Mouse (Mus musculus) liver (tissue): ENCODE results near the gene Ppm1h.

Experiments used
- DNase-seq: peaks from one replicate; pipeline ENCODE4 v3.0.0-alpha.2; 2020; ENCODE audit warnings: mixed read lengths

Ppm1h gene

GRCm38 (mm10) chr10:122861696-122862385 lies 183.3 kb downstream of the Ppm1h start:
- no peak for DNase-seq

GRCm38 (mm10) chr10:122862386-122863023 lies 183.9 kb downstream of the Ppm1h start:
- DNase-seq: no peak

DNA sequence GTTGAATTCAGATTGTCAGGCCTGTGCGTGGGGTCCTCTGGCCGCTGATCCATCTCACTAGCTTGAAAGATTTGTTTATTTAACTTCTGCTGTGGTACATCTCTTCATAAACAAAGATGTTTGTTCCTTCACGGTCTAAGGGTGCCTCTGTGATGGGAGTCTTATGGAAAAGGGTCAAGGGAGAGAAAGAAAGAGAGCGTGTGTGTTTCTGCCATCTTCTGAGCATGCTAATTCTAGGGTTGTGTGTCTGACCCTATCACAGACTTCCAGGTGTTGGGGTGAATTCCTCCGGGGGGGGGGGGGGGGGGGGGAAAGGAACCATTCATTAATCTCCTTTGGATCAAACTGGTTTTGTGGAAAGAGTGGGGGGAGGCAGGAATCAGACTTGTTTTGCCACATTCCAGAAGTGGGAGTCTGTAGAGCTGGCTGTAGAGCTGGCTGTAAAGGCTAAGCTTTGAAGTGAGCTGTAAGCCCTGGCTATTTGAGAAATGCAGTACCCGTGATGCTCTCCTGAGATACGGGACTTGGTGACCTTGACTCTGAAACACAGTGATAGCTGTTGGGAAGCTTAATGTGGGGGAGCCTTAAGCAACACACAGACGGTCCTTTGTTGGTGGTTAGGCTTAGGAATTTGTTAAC lies 191.4 kb downstream of the Ppm1h start:
- no peak for DNase-seq

GRCm38 (mm10) chr10:122870848-122871494 lies 192.4 kb downstream of the Ppm1h start:
- no peak for DNase-seq

DNA sequence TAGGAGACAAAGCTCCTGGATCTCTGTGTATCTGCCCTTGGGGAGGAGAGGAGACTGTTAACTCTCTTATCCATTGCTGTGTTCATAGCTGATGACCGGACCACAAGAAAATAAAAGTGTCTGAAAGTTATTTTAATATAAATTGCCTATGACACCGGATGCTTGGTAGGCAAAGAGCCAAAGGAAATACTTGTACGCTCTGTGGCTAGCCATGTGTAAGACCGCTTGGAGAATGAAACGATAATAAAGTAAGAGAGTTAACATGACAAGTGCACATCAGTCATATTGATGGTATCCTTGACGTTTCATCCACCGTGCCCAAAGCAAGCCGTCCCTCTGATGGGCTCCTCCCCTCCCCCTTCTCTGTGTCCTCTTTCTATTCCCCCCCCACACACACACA lies 194.2 kb downstream of the Ppm1h start:
- no peak for DNase-seq

DNA sequence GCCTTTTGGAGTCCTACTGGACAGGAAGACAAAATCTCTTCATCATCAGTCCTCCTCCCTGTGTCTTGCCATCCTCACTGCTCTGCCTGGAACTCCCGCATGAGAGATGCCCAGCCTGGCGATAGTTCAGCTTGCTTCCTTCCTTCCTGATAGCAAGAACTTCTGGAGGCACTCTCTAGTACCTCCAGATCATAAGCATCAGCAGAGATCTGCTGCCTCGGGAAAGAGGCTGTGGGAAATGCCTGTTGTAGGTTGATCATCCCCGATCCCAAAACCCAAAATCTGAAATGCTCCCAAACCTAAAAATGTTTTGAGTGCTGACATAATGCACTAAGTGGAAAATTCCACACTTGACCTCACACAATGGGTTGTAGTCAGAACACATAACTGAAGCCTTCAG lies 198.4 kb downstream of the Ppm1h start:
- DNase-seq: no peak

GRCm38 (mm10) chr10:122877436-122877835 lies 198.9 kb downstream of the Ppm1h start:
- no peak for DNase-seq

GRCm38 (mm10) chr10:122881456-122881855 lies 202.9 kb downstream of the Ppm1h start:
- DNase-seq: no peak

DNA sequence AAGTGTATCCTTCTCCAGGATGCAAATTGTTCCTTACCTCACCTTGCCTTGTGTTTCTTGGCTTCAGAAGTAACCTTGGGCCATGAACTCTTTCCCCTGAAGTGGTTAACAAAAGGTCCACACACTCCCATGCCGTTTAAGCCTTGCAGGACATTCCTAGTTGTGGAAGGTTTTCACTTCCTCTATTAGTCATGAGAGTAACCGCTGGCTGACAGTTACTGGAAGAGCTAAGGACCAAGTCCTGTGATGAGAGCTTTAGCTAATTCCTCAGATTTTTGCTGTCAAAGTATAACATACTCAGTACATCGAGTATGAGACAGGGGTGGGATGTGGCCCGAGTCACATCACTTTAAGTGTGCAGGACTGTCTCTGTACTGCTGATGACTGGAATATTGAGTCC lies 204.1 kb downstream of the Ppm1h start:
- no peak for DNase-seq

DNA sequence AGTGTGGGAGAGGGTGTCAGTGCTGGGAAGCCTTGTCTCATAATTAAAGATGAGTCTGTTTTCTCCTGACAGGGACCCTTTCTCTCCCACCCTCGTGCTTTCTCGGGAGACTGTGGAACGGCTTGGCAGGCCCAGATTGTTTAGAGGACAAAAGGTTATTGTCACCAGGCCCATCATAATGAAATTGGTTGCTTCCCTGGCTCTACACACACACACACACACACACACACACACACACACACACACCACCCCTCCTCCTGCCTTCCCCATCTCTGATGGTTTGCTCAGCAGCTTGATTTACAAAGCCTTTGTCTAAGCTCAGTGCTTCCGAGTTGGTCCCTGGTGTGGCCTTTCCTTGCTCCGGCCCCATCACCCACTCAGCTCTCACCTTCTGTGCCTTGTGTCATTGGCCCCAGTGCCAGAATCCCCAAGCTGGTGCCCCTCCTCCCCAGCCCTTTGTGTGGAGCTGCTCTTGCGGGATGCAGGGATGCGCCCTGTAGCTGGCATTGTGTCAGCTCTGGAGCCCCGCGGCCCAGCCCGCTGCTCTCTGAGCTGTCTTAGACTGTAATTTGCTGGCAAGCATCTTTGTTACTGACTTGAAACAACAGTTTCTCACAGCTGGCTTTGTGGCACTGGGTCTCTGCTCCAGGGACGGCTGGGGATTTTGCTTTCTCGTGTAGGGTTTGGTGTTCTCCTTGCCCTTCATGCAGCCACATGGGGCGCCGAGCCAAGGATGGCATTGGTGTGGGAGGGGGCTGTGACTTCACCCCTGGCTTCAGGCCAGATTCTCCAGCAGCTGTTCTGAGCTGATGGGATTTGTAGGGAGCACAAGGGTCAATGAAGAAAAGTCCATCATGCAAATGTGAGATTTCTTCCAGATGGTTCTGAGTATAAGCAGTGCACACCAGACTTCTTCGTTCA lies 205.5 kb downstream of the Ppm1h start:
- DNase-seq: peak; percentile 22

DNA sequence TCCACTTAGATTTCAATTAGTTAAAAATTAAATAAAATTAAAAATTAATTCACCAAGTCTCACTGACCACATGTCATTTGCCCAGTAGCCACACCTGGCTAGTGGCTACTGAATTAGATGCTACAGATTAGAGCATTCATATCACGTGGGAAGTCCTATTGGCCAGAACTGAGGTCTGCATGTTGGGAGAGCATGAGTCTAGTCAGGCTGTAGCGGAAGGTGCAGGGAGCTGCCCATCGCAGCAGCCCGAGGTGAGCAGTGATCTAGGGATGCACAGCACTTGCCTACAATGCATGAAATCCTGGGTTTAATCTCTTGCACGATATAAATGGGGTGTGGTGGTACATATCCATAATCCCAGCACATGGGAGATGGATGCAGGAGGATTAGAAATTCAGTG lies 206.7 kb downstream of the Ppm1h start:
- DNase-seq: no peak

DNA sequence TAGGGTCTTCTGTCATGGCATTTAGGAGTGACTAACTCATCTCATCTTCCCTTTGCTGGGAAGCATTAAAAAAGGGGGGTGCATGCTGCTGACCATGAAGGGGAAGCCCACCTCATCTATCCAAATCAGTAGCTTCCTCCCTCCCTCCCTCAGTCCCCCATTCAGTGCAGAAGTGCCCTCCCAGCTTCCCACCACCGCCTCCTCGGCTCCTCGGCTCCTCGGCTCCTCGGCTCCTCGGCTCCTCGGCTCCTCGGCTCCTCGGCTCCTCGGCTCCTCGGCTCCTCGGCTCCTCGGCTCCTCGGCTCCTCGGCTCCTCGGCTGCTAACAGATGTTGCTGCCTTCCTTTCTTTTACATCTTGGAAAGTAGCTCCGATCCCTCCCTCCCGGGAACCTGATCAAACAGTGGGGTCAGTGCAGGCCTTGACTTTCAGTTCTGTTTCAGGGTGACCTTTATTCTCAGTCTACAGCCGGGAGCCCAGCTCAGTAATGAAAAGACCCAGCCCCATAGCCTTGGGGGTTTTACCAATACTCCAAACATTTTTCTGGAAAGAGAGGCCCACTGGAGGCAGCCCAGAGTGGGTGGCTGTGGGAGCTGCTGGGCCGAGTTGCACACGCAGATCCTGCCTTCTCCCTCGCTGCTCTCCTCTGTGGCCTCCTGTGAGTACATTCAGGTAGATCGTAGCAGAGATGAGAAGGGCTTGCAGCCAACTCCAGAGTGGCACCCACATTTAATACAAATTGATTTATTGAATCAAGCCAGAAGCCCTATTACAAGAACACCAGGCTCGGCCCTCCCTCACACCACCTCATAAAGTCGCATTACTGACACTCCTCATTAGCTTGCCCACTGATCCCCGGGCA lies 207.7 kb downstream of the Ppm1h start:
- peak; percentile 19 for DNase-seq

DNA sequence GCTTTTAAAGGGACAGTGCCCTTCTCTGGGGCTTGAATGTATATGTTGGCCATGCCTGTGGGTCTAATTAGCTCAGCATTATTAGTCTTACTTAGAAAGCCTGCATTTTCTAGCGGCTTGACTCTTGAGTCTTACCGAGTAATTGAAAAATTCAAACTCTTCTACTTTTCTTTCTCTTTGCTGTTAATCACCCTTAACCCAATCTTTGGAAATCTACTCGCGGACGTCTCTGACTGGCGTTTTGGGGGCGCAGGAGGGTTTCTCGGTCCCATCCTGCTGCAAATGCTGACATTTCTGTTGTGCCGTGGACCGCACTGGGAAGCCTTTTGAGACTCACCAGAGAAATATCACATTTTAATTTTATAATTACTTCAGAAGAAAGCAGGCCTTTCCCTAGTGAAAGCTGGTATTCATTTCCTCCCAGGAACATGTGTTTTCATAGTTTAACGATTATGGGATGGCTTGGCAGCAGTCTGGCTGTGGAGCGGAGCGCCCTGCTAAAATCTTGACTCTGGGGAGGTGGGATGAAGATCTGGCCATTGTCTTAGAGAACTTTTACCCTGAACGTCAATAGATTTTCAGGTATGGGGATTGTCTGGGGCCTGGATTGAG lies 208.5 kb downstream of the Ppm1h start:
- DNase-seq: no peak

- DNase-seq: peak; percentile 43
Observed at GRCm38 (mm10) chr10:122887528-122888183, 209.1 kb downstream of the Ppm1h start.

- no peak for DNase-seq
Observed at GRCm38 (mm10) chr10:122890682-122891350, 212.3 kb downstream of the Ppm1h start.

DNA sequence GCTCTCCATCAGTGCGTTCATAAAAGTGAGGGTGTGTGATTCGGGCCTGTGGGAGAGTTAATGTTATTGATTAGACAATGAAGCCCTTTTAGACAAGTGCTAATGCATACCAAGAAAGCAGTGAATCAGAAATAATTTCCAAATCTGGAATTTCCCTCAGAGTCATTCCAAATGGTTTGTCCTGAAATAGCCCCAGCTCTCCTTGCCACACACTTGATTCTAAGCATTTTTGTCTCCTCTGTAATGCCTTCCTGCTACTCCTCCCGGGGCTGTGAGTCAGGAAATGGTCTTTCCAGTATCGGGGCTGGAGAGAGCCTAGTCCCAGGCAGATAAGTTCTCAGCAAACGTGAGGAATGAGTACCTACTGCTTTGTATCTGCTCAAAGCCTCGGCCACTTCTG lies 212.9 kb downstream of the Ppm1h start:
- DNase-seq: no peak

GRCm38 (mm10) chr10:122894555-122895069 lies 216.1 kb downstream of the Ppm1h start:
- DNase-seq: peak; percentile 17

DNA sequence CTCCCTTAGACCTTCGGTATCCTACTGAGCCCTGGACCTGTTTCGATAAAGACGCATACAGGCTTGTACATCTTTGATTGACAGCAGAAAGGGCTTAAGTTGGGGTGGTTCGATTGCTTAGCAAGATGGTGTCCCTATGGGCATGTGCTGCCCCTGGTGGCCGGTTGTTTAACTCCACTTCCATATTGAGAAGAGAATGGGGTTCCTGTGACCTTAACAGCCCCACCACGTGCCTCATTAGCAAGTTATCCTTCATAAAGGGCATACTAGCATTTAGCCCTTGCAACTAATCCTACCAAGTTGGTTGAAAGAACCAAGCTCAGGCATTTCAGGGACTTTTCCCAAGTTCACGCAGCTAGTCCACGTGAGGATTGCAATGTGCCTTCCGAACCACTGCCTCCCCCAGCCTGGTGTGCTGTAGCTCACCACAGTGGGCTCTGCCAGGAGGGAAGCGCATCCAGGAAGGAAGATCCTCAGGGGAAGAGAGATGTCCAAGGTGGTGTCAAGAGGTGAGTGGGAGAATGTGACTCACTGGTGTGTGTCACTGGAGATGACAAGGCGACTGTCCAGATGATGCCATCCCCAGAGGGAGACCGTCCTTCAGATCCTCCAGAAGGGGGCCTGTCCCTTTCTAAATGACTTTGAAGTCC lies 216.7 kb downstream of the Ppm1h start:
- DNase-seq: peak; percentile 25

DNA sequence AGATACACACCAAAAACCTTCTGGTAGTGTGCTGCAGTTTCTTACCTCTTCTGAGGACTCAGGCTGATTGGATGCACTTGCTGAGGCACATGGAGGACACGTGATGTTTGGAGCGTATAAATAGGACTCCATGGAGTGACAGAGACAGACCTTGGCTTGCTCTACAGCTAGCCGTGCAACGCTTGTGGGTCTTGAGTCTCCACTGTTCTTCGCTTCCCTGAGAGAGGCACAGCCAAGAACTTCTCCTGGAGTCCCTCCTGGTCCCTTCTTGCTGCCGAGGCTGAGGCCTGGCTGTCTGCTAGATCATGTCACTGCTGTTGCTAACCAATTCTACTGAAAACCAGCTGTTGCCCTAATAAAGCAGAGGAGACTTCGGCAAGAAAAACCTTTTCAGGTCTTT lies 221.4 kb downstream of the Ppm1h start:
- no peak for DNase-seq
